Mouse (Mus musculus) MEL (cell line): ENCODE measurements around the gene Tmem30a. TPM values are rescaled to one million over a fixed set of nuclear protein-coding genes. Genes with fewer than 3 reads are reported as not detected.

Experiments used
- DNase-seq: peaks from one replicate; pipeline ENCODE4 v3.0.0; 2011; ENCODE audit warnings: low read depth, low spot score
- H3K27ac ChIP-seq: 2 replicates; pipeline ENCODE4 v1.5.1; 2012; ENCODE audit warnings: low read depth, mild to moderate bottlenecking, control low read depth, low read length, moderate library complexity; ENCODE audit not compliant: control insufficient read depth
- H3K27me3 ChIP-seq, 2 experiments: fragments of 150-350 bp in 1 of 2; sonication (generic) in 1 of 2; 2 replicates each; pipeline ENCODE4 v1.6.1; 2012; ENCODE audit warnings: low read length in 2 of 2, mild to moderate bottlenecking in 2 of 2, improper control_type of control experiment in 1 of 2, moderate library complexity in 1 of 2; ENCODE audit not compliant: insufficient read depth in 2 of 2, control insufficient read depth in 1 of 2
- H3K36me3 ChIP-seq, 2 experiments: 2 replicates each; pipeline ENCODE4 v1.6.1; 2012 to 2014; ENCODE audit warnings: low read length in 2 of 2, improper control_type of control experiment in 1 of 2, inconsistent platforms in 1 of 2, mild to moderate bottlenecking in 1 of 2; ENCODE audit not compliant: insufficient read depth in 2 of 2, control insufficient read depth in 1 of 2
- H3K4me1 ChIP-seq, 2 experiments: fragments of 150-350 bp in 1 of 2; sonication (generic) in 1 of 2; 2 replicates each; pipeline ENCODE4 v1.6.1; 2012; ENCODE audit warnings: low read length in 2 of 2, improper control_type of control experiment in 1 of 2, mild to moderate bottlenecking in 1 of 2; ENCODE audit not compliant: insufficient read depth in 2 of 2, control insufficient read depth in 1 of 2
- H3K4me3 ChIP-seq, 2 experiments: fragments of 150-350 bp in 1 of 2; sonication (generic) in 1 of 2; 2 replicates each; pipeline ENCODE4 v1.5.1; 2012; ENCODE audit warnings: low read depth in 2 of 2, low read length in 2 of 2, mild to moderate bottlenecking in 2 of 2, moderate library complexity in 2 of 2, control low read depth in 1 of 2, improper control_type of control experiment in 1 of 2; ENCODE audit not compliant: control insufficient read depth in 1 of 2, insufficient read depth in 1 of 2
- H3K79me2 ChIP-seq: 2 replicates; pipeline ENCODE4 v1.6.1; 2012; ENCODE audit warnings: mild to moderate bottlenecking, low read length, moderate library complexity; ENCODE audit not compliant: control insufficient read depth, poor library complexity, insufficient read depth
- H3K9ac ChIP-seq: 2 replicates; pipeline ENCODE4 v1.6.1; 2012; ENCODE audit warnings: low read depth, mild to moderate bottlenecking, control low read depth, low read length, moderate library complexity; ENCODE audit not compliant: control insufficient read depth, poor library complexity, severe bottlenecking
- H3K9me3 ChIP-seq: fragments of 150-350 bp; sonication (generic); replicated peaks from 2 replicates; pipeline ENCODE4 v1.6.1; 2012; ENCODE audit warnings: mild to moderate bottlenecking, low read length, improper control_type of control experiment, moderate library complexity; ENCODE audit not compliant: insufficient read depth
- E2F4 ChIP-seq: IDR thresholded peaks from 2 replicates; pipeline ENCODE4 v1.6.1; 2011; ENCODE audit warnings: low read depth, low read length, improper control_type of control experiment, borderline replicate concordance
- ELF1 ChIP-seq: IDR thresholded peaks from 2 replicates; pipeline ENCODE4 v1.6.1; 2014; ENCODE audit warnings: low read depth, mild to moderate bottlenecking, inconsistent platforms, low read length, improper control_type of control experiment, moderate library complexity
- EP300 ChIP-seq, 2 experiments: IDR thresholded peaks; 2 replicates each; pipeline ENCODE4 v1.6.1; 2011; ENCODE audit warnings: improper control_type of control experiment in 2 of 2, low read length in 2 of 2, low read depth in 1 of 2, mild to moderate bottlenecking in 1 of 2
- HCFC1 ChIP-seq: IDR thresholded peaks from 2 replicates; pipeline ENCODE4 v1.6.1; 2012; ENCODE audit warnings: low read depth, mild to moderate bottlenecking, inconsistent platforms, low read length, improper control_type of control experiment, moderate library complexity
- JUND ChIP-seq: IDR thresholded peaks from 2 replicates; pipeline ENCODE4 v1.6.1; 2011; ENCODE audit warnings: low read depth, mild to moderate bottlenecking, improper control_type of control experiment, low read length
- KAT2A ChIP-seq: conservative IDR thresholded peaks from 2 replicates; pipeline ENCODE4 v1.6.1; 2012; ENCODE audit warnings: low read depth, low read length, improper control_type of control experiment, inconsistent platforms
- MAFK ChIP-seq: IDR thresholded peaks from 2 replicates; pipeline ENCODE4 v1.6.1; 2011; ENCODE audit warnings: low read depth, mild to moderate bottlenecking, low read length, improper control_type of control experiment, borderline replicate concordance
- MAX ChIP-seq: IDR thresholded peaks from 2 replicates; pipeline ENCODE4 v1.6.1; 2011; ENCODE audit warnings: low read length, improper control_type of control experiment
- MAZ ChIP-seq: IDR thresholded peaks from 2 replicates; pipeline ENCODE4 v1.6.1; 2012; ENCODE audit warnings: low read depth, mild to moderate bottlenecking, inconsistent platforms, low read length, improper control_type of control experiment
- MXI1 ChIP-seq: IDR thresholded peaks from 2 replicates; pipeline ENCODE4 v1.6.1; 2011; ENCODE audit warnings: mild to moderate bottlenecking, low read depth, low read length, improper control_type of control experiment
- MYC ChIP-seq: IDR thresholded peaks from 2 replicates; pipeline ENCODE4 v1.6.1; 2011; ENCODE audit warnings: low read depth, mild to moderate bottlenecking, low read length, improper control_type of control experiment, moderate library complexity
- NRF1 ChIP-seq: IDR thresholded peaks from 2 replicates; pipeline ENCODE4 v1.6.1; 2014; ENCODE audit warnings: low read depth, mild to moderate bottlenecking, inconsistent platforms, low read length, improper control_type of control experiment, moderate library complexity; ENCODE audit not compliant: poor library complexity, insufficient read depth, severe bottlenecking
- POLR2A ChIP-seq, 2 experiments: IDR thresholded peaks; 2 replicates each; pipeline ENCODE4 v1.6.1; 2011 to 2012; ENCODE audit warnings: low read length in 2 of 2, mild to moderate bottlenecking in 2 of 2, control low read depth in 1 of 2, improper control_type of control experiment in 1 of 2, low read depth in 1 of 2, moderate library complexity in 1 of 2; ENCODE audit not compliant: control insufficient read depth in 1 of 2, insufficient read depth in 1 of 2, poor library complexity in 1 of 2
- POLR2AphosphoS2 ChIP-seq: IDR thresholded peaks from 2 replicates; pipeline ENCODE4 v1.6.1; 2011; ENCODE audit warnings: low read length, improper control_type of control experiment
- RAD21 ChIP-seq: IDR thresholded peaks from 2 replicates; pipeline ENCODE4 v1.6.1; 2011; ENCODE audit warnings: mild to moderate bottlenecking, low read depth, low read length, improper control_type of control experiment
- RCOR1 ChIP-seq: IDR thresholded peaks from 2 replicates; pipeline ENCODE4 v1.6.1; 2012; ENCODE audit warnings: low read depth, mild to moderate bottlenecking, inconsistent platforms, low read length, improper control_type of control experiment
- SIN3A ChIP-seq: IDR thresholded peaks from 2 replicates; pipeline ENCODE4 v1.6.1; 2012; ENCODE audit warnings: low read length, improper control_type of control experiment, inconsistent platforms
- TAL1 ChIP-seq: IDR thresholded peaks from 2 replicates; pipeline ENCODE4 v1.6.1; 2012; ENCODE audit warnings: mild to moderate bottlenecking, inconsistent platforms, low read length, moderate library complexity, mixed read lengths
- UBTF ChIP-seq: IDR thresholded peaks from 2 replicates; pipeline ENCODE4 v1.6.1; 2012; ENCODE audit warnings: low read depth, mild to moderate bottlenecking, inconsistent platforms, low read length, improper control_type of control experiment, moderate library complexity, borderline replicate concordance; ENCODE audit not compliant: insufficient read depth
- USF1 ChIP-seq: IDR thresholded peaks from 2 replicates; pipeline ENCODE4 v1.6.1; 2014; ENCODE audit warnings: low read depth, mild to moderate bottlenecking, inconsistent platforms, low read length, improper control_type of control experiment, moderate library complexity
- USF2 ChIP-seq, 2 experiments: IDR thresholded peaks; 2 replicates each; pipeline ENCODE4 v1.6.1; 2011 to 2012; ENCODE audit warnings: improper control_type of control experiment in 2 of 2, low read length in 2 of 2, borderline replicate concordance in 1 of 2, inconsistent platforms in 1 of 2, low read depth in 1 of 2, mild to moderate bottlenecking in 1 of 2; ENCODE audit not compliant: insufficient read depth in 1 of 2
- ZMIZ1 ChIP-seq: IDR thresholded peaks from 2 replicates; pipeline ENCODE4 v1.6.1; 2012; ENCODE audit warnings: low read depth, mild to moderate bottlenecking, inconsistent platforms, low read length, improper control_type of control experiment, moderate library complexity
- polyA plus RNA-seq, 2 experiments: library from polyadenylated mRNA; stranded (reverse) in 1 of 2; unstranded in 1 of 2; fragments of >175 nt in 1 of 2; fragments of >200 nt in 1 of 2; gene quantifications; 2 replicates each; pipeline versions ENCODE4 v1.2.1 to v1.2.4; 2012; ENCODE audit warnings: low replicate concordance in 2 of 2, low read depth in 1 of 2; ENCODE audit not compliant: insufficient read length in 2 of 2, insufficient read depth in 1 of 2, missing spikeins in 1 of 2
- total RNA-seq: library from RNA; depleted of rRNA; stranded (reverse); fragments of 300-350 nt; gene quantifications from 2 replicates; pipeline ENCODE4 v1.2.3, GENCODE M21; 2012

Tmem30a gene
- total and polyA plus RNA-seq, 3 experiments, result 19.3 to 25.8 TPM; not detected in 1

- no peak for TF ChIP-seq MYC
- TF ChIP-seq NRF1, result peak; percentile 94
- no peak for TF ChIP-seq RAD21
- TF ChIP-seq UBTF, result 0 out of 2 replicates have a peak, but pooled peaks have one; percentile 26
- TF ChIP-seq MXI1, result 0 out of 2 replicates have a peak, but pooled peaks have one; percentile 14
Observed at GRCm38 (mm10) chr9:79792841-79793835, at the start of gene Tmem30a (continued).

- Histone ChIP-seq H3K9ac (no peak overlapping the region), H3K27ac (no peak overlapping the region), H3K36me3 (no peaks in the 10 kb centered on the region), H3K4me3 (no peak overlapping the region), H3K9me3 (no peaks in the 10 kb centered on the region), H3K4me1 (no peaks in the 10 kb centered on the region), H3K79me2 (no peaks in the 10 kb centered on the region), H3K27me3 (no peaks in the 10 kb centered on the region)
- TF ChIP-seq MAZ, result no peak
- no peak for TF ChIP-seq SIN3A
- TF ChIP-seq NRF1, result no peak
- no peak for TF ChIP-seq RCOR1
- TF ChIP-seq HCFC1, result no peak
- no peak for TF ChIP-seq POLR2A (IDR thresholded peaks at IDR 0.05; ENCODE audit: control insufficient read depth in 1 of 2, insufficient read depth in 1 of 2, low read depth in 1 of 2, low read length in 2 of 2, poor library complexity in 1 of 2)
- no peak for TF ChIP-seq E2F4
- no peak for TF ChIP-seq USF2 (IDR thresholded peaks at IDR 0.05; ENCODE audit: borderline replicate concordance in 1 of 2, insufficient read depth in 1 of 2, low read depth in 1 of 2, low read length in 2 of 2)
- no peak for TF ChIP-seq MAFK
- no peak for TF ChIP-seq ZMIZ1
- no peak for TF ChIP-seq ELF1
- DNase-seq, result no peak
Observed at GRCm38 (mm10) chr9:79842615-79843014, 49.3 kb upstream of the Tmem30a start.

GRCm38 (mm10) chr9:79842028-79842427, 48.7 kb upstream of the Tmem30a start:
- Histone ChIP-seq H3K4me1 (no peaks in the 10 kb centered on the region), H3K36me3 (no peaks in the 10 kb centered on the region), H3K79me2 (no peaks in the 10 kb centered on the region), H3K27me3 (peaks cover 0 to 2% of the 10 kb centered on the region in 2 experiments; a peak in 1 of 4 replicates), H3K9me3 (no peaks in the 10 kb centered on the region), H3K4me3 (no peak overlapping the region), H3K27ac (no peak overlapping the region), H3K9ac (no peak overlapping the region)
- DNase-seq, result no peak
- TF ChIP-seq POLR2AphosphoS2 (no peak), RAD21 (no peak), JUND (no peak), KAT2A (no peak), TAL1 (no peak), MAFK (no peak), USF1 (no peak), USF2 (IDR thresholded peaks at IDR 0.05; ENCODE audit: borderline replicate concordance in 1 of 2, insufficient read depth in 1 of 2, low read depth in 1 of 2, low read length in 2 of 2) (no peak), MAZ (no peak), MAX (no peak), EP300 (IDR thresholded peaks at IDR 0.05; ENCODE audit: low read depth in 1 of 2, low read length in 2 of 2) (no peak)
